Mouse (Mus musculus): ENCODE measurements around the gene Ceacam2.
"Not testable (repeated sequence)": the region's sequence is repeated elsewhere in the genome, so short reads cannot be mapped to it uniquely, and the experiment has no call there.

Gene Ceacam2

DNA sequence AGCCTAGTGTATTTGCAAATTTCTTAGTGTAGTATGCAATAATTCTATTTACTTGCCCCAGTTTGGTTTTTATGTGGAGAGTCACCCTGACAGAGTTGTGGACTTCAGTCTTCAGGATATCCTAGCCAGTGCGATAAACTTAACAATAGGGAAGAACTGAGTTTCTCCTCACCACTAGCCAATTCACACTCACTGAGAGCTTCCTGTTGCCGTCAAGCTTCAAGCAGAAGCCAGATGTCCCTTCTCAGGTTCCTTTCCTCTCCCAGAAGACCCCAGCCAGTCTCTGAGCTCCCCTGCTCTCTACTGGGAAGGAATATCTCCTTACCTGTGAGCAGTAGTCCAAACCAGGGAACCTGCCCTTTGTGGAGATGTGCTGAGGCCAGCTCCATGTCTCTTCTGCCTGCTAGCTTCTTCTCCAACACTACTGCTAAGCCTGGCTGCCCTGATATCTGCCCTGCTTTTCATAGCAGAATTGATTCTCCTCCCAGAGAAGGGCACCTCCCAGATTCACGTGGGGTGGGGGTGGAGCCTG, at the start of gene Ceacam2:
Gene Ceacam2 (minus strand): TSS at position 482 of the 532 bp plus-strand sequence.
- not testable (repeated sequence) for DNase-seq (ENCODE audit: low read depth, low spot score)

DNA sequence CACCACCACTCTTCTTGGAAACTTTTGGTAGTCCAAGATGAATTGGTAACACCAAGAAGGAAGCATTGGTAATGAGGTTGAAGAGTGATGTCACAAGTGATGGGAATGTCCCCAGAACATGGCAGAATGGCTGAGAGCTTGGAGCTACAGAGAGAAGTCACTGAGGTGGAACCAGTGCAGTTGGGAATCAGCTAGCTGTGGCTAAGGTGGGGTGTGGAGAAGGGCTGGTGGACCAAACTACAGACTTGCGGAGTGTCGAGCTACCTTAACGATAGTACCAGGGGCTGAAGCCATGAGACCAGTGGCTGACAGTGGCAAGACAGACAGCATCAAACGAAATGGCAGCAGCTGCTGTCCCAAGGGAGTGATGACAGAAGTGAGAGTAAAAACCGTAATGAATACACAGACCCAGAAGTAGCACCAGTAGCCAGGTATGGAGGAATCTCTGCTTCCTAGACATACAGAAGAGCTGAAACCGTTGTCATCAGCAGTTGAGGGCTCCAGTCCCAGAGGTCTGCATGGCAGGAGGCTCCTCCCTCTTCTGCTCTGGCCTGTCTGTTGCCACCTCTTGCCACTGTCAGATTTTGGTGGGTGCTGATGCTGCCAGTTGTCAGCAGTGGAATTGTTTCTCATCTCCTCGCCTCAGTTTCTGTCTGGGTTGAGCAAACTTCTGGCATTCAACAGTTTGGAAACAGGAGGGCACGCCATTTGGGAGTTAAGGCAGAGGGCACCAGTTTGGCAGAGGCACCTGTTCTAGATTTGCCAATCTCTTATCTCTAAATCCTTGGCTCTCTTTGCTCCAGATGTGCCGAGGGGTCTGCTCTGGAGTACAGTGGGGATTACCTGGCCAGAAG, 45.9 kb upstream of the Ceacam2 start:
- no peak for DNase-seq (ENCODE audit: low read depth, low spot score)

DNA sequence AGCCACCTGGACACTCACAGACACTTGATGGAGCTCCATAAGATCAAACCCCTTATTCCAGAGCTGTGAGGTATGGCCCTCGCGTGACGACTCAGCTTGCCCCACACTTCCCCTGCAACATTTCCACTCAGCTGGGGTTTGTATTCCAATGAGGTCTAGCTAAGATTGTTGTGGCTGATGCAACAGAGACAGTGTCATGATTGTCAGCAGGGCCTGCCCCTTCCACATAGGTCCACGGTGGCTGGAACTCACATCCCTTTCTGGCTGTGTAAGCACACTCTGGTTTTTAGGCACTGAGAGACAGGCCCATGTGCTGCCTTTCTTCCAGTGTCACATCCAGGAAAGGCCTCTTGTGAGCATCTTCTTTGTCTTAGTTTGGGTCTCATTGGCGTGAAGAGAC, 45.0 kb upstream of the Ceacam2 start:
- no peak for DNase-seq (ENCODE audit: low read depth, low spot score)

DNA sequence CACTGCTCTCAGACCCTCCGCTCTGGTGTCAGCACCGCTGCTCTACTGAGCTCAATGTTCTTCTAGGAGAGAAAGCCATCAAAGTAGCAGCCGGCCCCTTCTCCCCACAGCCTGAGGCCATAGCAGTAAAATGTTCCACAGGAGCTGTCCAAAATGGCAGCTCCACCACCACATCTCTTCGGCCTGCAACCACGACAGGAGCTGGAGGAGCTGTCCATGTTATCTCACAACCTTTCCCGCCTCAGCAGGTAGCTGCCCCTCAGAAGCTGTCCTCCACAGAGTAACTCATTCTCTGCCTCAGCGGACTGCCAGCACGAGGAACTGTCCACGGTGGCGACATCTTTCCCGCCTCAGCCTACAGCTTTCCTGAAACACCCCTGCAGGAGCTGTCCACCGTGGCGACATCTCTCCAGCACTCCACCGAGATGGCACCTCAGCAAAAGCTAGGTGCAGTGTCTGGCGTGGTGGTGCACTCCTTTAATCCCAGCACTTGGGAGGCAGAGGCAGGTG, 42.7 kb upstream of the Ceacam2 start:
- DNase-seq (ENCODE audit: low read depth, low spot score) = no peak

DNA sequence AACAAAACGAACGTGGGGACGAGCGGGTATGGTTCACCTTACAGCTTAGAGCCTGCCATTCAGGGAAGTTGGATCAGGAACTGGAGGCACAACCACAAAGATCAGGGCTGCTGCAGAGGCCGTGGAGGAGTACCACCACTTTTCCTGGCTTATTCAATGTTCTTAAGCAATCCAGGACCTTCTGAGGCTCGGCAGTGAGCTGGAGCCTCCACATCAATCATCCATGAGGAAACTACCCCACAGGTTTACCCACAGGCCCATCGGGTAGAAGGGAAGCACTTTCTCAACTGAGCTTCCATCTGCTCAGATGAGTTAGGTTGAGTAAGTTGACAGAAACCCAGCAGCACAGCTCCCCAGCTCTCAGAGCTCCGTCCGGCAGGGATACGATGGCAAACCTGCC, 39.8 kb upstream of the Ceacam2 start:
- DNase-seq (ENCODE audit: low read depth, low spot score) = no peak

DNA sequence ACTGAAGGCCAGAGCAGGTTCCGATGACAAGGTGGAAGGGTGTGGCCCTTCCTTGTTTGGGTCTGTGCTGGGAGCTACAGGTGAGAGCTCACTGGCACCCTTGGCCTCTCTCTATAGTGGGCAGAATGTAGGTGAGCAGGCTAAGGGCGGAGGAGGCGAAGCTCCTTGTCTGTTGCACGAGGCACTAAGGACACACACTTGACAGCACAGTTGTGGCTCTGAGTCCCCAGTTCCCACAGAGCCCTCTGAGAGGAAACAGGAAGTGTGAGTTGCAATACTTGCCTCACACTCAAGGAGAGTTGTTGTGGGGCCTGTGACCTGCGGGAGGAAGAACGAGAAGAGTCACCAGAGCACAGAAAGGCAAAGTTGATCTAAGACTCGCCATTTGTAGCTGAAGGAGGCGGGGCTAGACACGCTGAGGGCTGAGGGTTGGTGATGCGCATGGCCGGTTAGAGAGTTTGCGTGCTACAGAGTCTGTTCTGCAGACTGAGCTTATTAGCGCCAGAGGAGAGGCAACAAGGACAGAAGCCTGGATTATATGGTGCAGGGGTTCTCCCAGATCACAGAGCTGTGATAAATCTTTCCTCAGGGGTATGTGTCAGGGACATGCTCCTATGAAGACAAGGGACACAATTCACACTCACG, 37.3 kb upstream of the Ceacam2 start:
- not testable (repeated sequence) for DNase-seq (ENCODE audit: low read depth, low spot score)

DNA sequence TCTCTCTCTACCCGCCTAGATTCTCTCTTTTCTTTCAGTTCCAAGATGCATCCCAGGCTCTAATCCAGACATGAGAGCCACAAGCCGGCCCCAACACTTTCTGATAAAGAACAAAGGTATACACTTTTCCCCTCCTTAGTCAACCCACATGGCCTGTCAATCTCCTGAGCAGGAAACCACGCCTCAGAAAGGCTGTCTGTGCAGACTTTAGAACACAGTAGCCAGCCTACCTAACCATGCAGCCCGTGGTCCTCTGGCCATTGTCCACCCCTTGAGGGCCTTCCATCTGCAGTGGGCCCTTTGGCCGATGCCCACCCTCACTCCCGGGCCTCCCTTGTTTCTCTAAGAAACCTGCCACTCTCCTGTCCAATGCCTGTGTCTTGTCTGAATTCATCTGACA, 36.7 kb upstream of the Ceacam2 start:
- not testable (repeated sequence) for DNase-seq (ENCODE audit: low read depth, low spot score)

DNA sequence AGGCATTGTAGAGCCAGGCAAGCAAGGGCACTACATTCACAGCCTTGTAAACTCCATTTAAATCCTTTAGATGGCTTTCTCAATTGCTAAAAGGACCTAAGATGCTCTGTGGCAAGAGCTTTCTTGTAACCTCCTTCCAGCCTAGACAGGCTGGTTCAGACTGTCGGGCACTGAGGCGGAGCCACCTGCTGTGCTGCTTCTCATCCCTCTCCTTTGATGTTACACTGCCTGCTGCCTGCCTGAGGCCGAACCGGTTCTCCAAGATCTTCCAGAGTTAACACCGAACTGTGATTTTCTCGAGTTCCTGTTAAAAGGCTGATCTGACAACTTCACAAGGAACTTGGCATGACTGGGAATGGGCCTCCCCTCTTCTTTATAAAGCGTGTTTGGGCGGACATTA, 36.2 kb upstream of the Ceacam2 start:
- no peak for DNase-seq (ENCODE audit: low read depth, low spot score)

DNA sequence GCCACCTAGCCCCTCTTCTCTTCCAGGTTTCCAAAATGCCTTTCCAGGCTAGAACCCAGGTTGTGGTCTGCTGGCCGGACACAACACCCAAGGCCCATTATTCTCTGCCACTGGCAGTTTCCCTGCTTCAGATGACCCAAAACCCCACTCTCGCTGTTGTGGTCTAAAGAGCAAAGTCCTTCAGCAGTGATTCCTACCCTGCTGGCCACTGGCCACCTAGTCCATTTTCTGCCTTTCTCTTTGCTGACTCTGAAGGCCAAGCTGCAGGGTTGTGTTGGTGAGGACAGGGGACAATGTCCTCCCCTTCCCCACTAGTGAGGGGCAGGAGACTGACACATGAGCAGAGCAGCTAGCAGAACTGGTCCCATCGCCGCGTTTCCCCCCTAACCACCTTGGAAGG, 35.4 kb upstream of the Ceacam2 start:
- DNase-seq (ENCODE audit: low read depth, low spot score) = no peak

DNA sequence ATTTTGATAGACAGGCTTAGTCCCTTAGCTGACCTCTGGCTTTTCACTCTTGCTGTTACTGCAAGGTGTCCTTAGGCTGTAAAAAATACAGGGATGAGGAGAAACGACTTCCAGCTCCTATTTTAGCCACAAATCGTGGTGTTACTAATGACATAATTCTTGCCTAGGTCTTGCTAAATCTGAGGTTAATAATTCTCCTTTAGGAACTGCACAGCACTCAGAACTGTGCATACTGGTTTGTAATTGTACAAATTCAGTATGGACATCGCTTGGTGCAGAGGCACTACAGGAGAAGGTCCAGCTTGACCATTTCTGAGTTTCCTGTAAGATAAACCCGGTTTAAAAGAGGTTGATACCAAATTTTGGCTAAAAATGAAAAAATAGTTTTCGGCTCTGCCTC, 34.1 kb upstream of the Ceacam2 start:
- not testable (repeated sequence) for DNase-seq (ENCODE audit: low read depth, low spot score)

DNA sequence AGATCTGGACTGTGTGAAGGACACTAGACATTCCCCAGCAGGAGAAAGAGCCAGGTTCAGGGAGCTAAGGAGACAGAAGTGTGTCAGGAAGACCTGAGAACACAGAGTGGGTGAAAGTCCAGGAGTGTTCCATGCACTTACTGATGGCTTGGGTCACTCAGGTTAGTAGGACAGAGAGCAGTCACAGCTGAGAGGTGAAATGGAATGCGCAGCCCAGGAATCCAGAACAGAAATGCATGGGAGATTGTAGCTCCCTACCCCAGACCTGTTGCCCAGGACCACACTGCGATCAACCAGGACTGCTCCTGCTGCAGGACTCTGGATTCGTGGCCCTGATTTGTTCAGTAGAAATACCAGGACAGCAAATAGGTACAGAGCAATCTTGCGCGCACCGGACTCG, 29.1 kb upstream of the Ceacam2 start:
- DNase-seq (ENCODE audit: low read depth, low spot score) = no peak

DNA sequence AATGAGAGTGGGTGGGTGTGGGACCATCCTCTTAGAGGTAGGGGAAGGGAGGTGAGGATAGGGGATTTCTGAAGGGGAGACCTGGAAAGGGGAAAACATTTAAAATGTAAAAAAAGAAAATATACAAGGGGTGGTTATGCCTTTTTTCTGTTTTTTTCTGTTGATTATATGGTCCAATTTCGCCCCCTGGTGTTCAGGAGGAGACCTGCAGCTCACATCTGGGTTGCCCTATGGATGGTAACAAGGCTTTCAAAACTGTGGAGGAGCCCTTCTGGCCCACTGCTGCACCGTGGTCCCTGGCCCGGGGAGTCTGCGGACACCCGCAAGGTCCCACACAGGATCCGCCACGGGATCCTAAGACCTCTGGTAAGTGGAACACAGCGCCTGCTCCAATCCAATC, 1.8 kb upstream of the Ceacam2 start:
- DNase-seq (ENCODE audit: low read depth, low spot score) = not testable (repeated sequence)

DNA sequence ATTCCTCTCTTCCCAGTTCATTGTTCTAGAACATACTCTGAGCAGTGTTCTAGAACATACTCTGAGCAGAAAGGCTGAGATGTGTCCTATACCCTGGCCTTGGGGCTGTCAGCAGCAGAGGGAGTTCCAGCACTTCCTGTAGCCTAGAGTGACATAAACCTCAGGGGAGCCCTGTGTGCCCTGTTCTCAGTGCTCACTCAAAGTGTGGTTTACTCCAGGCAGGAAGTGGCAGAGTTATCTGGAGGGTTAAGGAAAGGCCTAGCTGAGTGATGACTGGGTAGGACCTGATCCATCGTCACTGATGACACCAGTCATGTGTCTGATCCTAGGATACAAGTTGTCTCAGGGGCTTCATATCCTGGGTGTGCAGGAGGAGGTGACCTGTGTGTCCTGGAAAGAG, 297 bp upstream of the Ceacam2 start:
- DNase-seq (ENCODE audit: low read depth, low spot score) = not testable (repeated sequence)

DNA sequence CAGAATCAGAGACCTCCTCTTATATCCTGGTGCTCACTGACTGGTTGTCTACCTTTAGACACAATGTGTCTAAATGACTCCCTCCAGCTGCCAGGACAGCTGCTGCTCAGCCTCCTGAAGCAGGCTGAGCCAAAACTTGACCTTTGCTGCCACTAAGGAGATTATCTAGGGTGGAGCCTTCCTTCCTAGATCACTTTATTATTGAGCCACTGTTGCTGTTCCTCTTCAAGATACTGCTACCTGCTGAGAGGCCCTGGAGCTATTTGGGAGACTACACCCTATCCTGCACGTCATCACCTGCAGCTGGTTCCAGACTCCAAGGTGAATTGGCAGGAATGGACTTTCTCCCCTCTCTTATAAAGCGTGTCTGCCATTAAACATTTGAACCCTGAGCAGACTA, 8.8 kb downstream of the Ceacam2 start:
- no peak for DNase-seq (ENCODE audit: low read depth, low spot score)

DNA sequence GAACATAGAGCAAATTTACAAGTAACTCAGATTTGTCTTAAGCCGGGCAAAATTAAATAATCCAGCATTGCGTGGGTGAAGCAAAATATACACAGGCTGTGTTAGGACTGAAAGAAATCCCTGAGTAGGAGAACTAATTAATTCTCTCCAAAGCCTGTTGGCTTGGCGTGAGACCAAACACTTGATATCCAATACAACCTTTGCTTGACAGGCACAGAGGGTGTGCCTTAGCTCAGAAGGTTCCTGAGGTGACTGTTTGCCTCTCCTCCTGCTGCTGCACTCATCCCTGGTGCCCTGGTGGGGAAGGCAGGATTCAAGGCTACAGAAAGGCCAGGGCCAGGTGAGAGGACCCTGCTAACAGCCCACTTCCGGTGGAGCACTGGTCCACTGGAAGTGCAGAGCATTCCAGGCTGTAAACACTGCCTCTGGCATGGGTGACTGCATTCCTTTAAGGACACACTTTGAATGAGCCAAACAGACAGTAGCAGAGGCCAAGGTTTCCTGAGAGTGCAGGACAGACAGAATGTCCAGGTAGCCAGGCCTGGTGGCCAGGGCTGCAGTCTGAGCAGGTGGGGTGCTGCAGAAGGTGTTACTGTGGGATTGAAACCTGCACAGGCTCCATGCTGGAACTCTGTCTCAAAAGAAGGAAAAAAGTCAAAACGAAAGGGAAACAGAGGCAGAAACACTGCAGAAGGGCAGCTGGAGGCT, 23.4 kb downstream of the Ceacam2 start:
- not testable (repeated sequence) for DNase-seq (ENCODE audit: low read depth, low spot score)

DNA sequence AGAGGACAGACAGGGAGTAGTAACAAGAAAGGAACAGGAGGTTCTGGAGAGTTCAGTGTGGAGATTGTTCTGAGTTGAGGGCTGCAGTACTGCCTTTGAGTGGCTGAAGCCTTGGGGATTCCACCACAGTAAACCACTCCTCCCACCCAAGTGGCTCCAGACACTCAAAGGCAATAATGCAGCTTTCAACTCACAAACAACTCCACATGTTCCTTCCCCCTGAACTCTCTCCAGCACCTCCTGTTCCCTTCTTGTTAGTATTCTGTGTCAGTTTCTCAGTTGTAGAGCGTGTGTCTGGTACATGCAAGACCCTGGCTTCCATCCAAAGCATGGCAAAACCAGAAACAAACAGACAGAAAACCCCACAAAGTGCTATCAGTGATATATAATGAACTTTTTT, 24.0 kb downstream of the Ceacam2 start:
- not testable (repeated sequence) for DNase-seq (ENCODE audit: low read depth, low spot score)

DNA sequence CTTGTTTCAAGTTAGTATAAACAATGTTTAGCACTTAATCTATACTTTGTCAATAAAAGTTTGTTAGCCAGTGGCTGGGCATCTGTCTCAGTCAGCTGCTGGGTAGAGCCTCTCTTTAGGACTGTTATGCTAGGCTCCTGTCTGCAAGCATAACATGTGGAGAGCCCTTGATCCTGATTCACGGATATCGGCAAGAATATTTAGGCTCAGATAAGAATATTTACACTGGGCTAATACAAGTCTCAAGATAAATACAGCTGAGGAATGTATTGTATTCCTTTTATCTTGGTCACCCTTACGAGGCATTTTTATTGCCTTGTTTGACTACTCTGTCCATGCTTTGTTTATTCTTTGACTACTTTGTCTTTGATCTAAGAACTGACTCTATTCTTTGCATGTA, 29.7 kb downstream of the Ceacam2 start:
- DNase-seq (ENCODE audit: low read depth, low spot score) = no peak

DNA sequence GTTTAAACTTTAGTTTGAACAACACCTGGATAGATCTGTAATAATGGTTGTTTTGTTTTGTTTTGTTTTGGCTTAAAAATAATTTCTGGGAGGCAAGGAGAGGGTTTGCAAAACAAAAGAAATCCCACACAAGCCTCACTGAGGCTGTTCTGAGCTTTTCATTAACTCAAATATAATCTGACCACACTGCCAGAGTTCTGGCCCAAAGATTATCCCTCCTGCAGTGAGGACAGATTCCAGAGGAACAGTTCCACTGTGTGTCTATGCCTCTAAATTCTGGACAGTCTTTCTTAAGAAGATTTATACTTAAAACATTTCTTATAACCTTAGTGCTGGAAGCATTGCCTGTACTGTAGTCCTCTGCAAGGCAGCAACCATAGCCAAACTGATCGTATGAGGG, 45.0 kb downstream of the Ceacam2 start:
- DNase-seq (ENCODE audit: low read depth, low spot score) = no peak

DNA sequence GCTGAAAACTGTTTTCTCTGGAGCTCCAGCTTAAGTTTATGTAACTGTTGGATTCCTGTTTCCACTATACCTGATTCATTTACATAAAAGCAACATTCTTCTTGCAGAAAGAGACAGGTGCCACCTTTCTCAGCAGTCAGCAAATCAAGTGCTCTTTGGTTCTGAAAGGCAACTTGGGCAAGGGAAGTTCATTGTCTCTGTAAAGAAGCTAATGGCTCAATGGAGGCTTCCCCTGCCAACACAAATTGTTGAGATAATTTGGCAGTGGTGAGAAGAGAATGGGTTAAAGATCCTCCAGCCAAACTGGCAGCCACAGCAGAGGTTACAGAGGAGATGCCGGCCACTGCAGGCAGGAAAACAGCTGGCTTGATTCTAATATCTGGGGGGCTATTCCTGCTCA, 49.0 kb downstream of the Ceacam2 start:
- DNase-seq (ENCODE audit: low read depth, low spot score) = not testable (repeated sequence)

DNA sequence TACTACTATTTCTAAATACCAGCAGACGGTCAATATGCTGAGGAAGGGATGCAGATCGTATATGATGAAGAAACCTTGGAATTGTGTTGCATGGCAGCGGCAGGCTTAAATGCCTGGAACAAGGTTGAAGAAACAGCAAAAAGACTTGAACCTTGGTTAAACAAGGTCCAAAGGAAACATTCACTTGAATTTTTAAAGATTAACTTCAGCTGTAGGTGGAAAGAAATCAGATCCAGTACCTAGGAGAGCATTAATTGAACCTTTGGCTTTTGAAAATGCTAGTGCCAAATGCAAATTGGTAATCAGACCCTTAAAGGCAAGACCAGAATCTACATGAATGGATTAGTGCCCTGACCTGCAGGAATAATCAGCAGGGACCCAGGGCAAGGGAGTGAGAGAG, 50.3 kb downstream of the Ceacam2 start:
- DNase-seq (ENCODE audit: low read depth, low spot score) = not testable (repeated sequence)

DNA sequence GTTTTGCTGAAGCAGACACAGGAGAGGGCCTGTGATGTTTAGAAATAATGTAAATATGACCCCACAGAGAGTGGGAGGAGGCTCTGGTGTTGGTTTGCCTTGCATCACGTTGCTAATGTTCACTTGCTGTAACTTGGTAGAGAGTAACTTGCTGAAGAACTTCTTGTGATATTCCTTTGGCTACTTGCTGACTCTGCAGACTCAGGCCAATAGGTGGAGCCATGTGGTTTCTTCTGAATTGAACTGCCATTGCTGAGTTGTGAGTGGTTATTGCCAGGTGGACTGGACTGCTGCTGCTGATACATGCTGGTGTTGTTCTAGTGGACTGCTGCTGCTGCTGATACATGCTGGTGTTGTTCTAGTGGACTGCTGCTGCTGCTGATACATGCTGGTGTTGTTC, 53.5 kb downstream of the Ceacam2 start:
- DNase-seq (ENCODE audit: low read depth, low spot score) = no peak

DNA sequence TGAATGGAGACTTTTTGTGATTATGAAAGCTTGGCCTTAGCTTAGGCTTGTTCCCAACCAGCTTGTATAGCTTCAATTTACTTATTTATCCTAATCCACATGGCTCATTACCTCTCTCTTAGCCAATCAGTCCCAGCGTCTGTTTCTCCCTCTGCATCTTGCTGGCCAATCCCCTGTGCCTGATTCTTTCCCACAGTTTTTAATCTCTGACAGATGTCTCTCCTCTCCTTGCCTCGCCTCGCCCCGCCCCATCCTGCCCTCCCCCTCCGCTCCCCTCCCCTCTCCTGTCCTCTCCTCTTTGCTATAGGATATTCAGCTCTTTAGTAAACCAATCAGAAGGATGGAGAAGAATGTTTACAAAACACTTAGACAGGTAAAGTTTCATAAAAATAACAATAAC, 54.6 kb downstream of the Ceacam2 start:
- DNase-seq (ENCODE audit: low read depth, low spot score) = no peak

Data from mesoderm, embryonic 11.5 days (tissue).